ENCODE assay signal across 9 mouse cellular contexts in the genomic region with DNA sequence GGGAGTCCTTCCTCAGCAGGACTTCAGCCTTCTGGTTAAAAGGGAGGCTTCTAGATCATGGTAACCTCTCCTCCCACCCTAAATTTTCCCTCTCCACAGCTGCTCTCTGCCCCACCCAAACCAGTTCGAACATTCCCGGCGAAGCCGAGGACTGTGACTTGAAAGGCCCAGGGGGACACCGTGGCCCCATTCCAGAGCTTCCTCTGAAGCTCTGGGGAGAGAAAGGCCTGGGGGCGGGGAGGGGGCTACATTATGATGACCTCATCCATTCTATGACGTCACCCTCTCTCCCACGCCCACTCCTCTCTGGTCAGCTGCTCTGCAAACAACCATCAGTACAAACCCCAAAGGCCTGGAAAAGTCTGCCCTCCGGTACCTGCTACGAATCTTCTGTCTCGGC. TPM values are rescaled to one million over a fixed set of nuclear protein-coding genes. Genes with fewer than 3 reads are reported as not detected.
A peak's percentile ranks its signal among the peaks of the same experiment; 100 is the strongest.
DNase-seq lines count a peak whose midpoint lies in the region; ATAC-seq and TF ChIP-seq lines count a peak whose summit lies in the region.
"Had no signal": no experiment of that assay in that cellular context is flagged by ENCODE, and none has a peak within 500 bp of the region (broad histone marks: within the 10 kb centered on the region; RNA-seq: fewer than 3 reads in every experiment).

A gene (plus strand): TSS at position 303 of the 400 bp plus-strand sequence.

- H3K79me2 ChIP-seq in myocyte (ENCODE audit: control insufficient read depth, insufficient read depth) = no peaks in the 10 kb centered on the region

- H3ac ChIP-seq in myocyte (ENCODE audit: control insufficient read depth, insufficient read length) = no peak within 1 kb of the TSS

- 64% methylated on average over 11 of the region's 11 CpGs for WGBS in heart, embryonic 14.5 days
- 84% methylated on average over 11 of the region's 11 CpGs for WGBS in embryonic facial prominence, embryonic 12.5 days
- 77% methylated on average over 11 of the region's 11 CpGs for WGBS in intestine, embryonic 14.5 days

- H3K36me3 ChIP-seq in heart, embryonic 14.5 days (ENCODE audit: control insufficient read depth, insufficient read depth, low read length) = no peaks in the 10 kb centered on the region
- H3K36me3 ChIP-seq in embryonic facial prominence, embryonic 12.5 days = no peaks in the 10 kb centered on the region
- 0 out of 2 replicates have a peak, but pooled peaks cover 3% of the 10 kb centered on the region for H3K36me3 ChIP-seq in intestine, embryonic 14.5 days (ENCODE audit: control insufficient read depth, insufficient read depth, low read length)
- peaks cover 13% of the 10 kb centered on the region for H3K36me3 ChIP-seq in myocyte (ENCODE audit: control insufficient read depth, insufficient read depth)

- DNase-seq in heart, adult 8-10 months (ENCODE audit: low spot score) = no peak
- no peak for DNase-seq in intestine, embryonic 14.5 days (ENCODE audit: low spot score)
- DNase-seq in urinary bladder, postnatal 14 days (ENCODE audit: low spot score) = no peak
- DNase-seq in frontal cortex, postnatal 10 days (ENCODE audit: low spot score in 2 of 2) = no peak
- DNase-seq in kidney, postnatal 25 days = no peak
- DNase-seq: kidney, adult 9 months had no signal

- no peak for ATAC-seq in heart, embryonic 14.5 days (ENCODE audit: insufficient number of reproducible peaks, insufficient read depth, low FRiP score, low read depth)
- ATAC-seq in embryonic facial prominence, embryonic 12.5 days (ENCODE audit: insufficient number of reproducible peaks, insufficient read depth, low FRiP score, low TSS enrichment) = no peak
- no peak for ATAC-seq in intestine, embryonic 14.5 days (replicated peaks; ENCODE audit: low FRiP score, low TSS enrichment, low read depth)

- peak within 1 kb of the TSS; percentile 79 for H3K4me2 ChIP-seq in heart, embryonic 14.5 days (ENCODE audit: low read length)
- peak within 1 kb of the TSS; percentile 53 for H3K4me2 ChIP-seq in embryonic facial prominence, embryonic 12.5 days (replicated peaks)
- peak within 1 kb of the TSS; percentile 67 for H3K4me2 ChIP-seq in intestine, embryonic 14.5 days (ENCODE audit: low read length)
- H3K4me2 ChIP-seq in myocyte (ENCODE audit: low read depth) = peak within 1 kb of the TSS; percentile 91

- no peaks in the 10 kb centered on the region for H3K27me3 ChIP-seq in heart, embryonic 14.5 days (ENCODE audit: control insufficient read depth, insufficient read depth, low read length)
- H3K27me3 ChIP-seq in embryonic facial prominence, embryonic 12.5 days = no peaks in the 10 kb centered on the region
- H3K27me3 ChIP-seq in intestine, embryonic 14.5 days (replicated peaks; ENCODE audit: control insufficient read depth, insufficient read depth, low read length) = no peaks in the 10 kb centered on the region
- no peaks in the 10 kb centered on the region for H3K27me3 ChIP-seq in myocyte (ENCODE audit: control insufficient read depth, insufficient read depth, insufficient read length)

- no peak for TF ChIP-seq POLR2A in myocyte (IDR thresholded peaks at IDR 0.05; ENCODE audit: insufficient read length, low read depth)

- H3K27ac ChIP-seq in heart, embryonic 14.5 days (replicated peaks in 1 of 2; ENCODE audit: control insufficient read depth in 1 of 2, insufficient read depth in 1 of 2, low read depth in 2 of 2, low read length in 2 of 2) = no peak within 1 kb of the TSS
- 0 out of 2 replicates have a peak within 1 kb of the TSS, but pooled peaks have one; percentile 26 for H3K27ac ChIP-seq in embryonic facial prominence, embryonic 12.5 days
- no peak within 1 kb of the TSS for H3K27ac ChIP-seq in intestine, embryonic 14.5 days (ENCODE audit: low read depth)

- peak within 1 kb of the TSS; percentile 40 to 42 for H3K4me3 ChIP-seq in heart, embryonic 14.5 days (ENCODE audit: control insufficient read depth in 1 of 2, insufficient read depth in 1 of 2, low read depth in 1 of 2, low read length in 2 of 2)
- H3K4me3 ChIP-seq in embryonic facial prominence, embryonic 12.5 days = peak within 1 kb of the TSS; percentile 27
- peak within 1 kb of the TSS; percentile 25 for H3K4me3 ChIP-seq in intestine, embryonic 14.5 days (ENCODE audit: low read depth, low read length)
- no peak within 1 kb of the TSS for H3K4me3 ChIP-seq in myocyte

- H3K4me1 ChIP-seq in heart, embryonic 14.5 days (ENCODE audit: control insufficient read depth in 2 of 2, insufficient read depth in 2 of 2, low read length in 2 of 2) = peaks cover 11 to 13% of the 10 kb centered on the region in 2 experiments
- peaks cover 14% of the 10 kb centered on the region for H3K4me1 ChIP-seq in embryonic facial prominence, embryonic 12.5 days
- H3K4me1 ChIP-seq in intestine, embryonic 14.5 days (replicated peaks; ENCODE audit: control insufficient read depth, insufficient read depth, low read length) = peaks cover 11% of the 10 kb centered on the region; the same call in 1 of the 2 replicates

- H3K9ac ChIP-seq in heart, embryonic 14.5 days (ENCODE audit: low read length) = peak within 1 kb of the TSS; percentile 76
- peak within 1 kb of the TSS; percentile 44 for H3K9ac ChIP-seq in embryonic facial prominence, embryonic 12.5 days
- peak within 1 kb of the TSS; percentile 60 for H3K9ac ChIP-seq in intestine, embryonic 14.5 days (ENCODE audit: low read length)

- no peaks in the 10 kb centered on the region for H3K9me3 ChIP-seq in heart, embryonic 14.5 days (ENCODE audit: control insufficient read depth, low read length)
- H3K9me3 ChIP-seq in embryonic facial prominence, embryonic 12.5 days = no peaks in the 10 kb centered on the region
- H3K9me3 ChIP-seq in intestine, embryonic 14.5 days (ENCODE audit: control insufficient read depth, low read length) = no peaks in the 10 kb centered on the region

TF ChIP-seq in myocyte, 11 proteins besides CTCF, POLR2A, EP300 and RAD21:
- no peak for TF ChIP-seq MYOD1 (IDR thresholded peaks at IDR 0.05; ENCODE audit: control insufficient read depth in 1 of 3, insufficient read length in 2 of 3, low read depth in 2 of 3)
- TF ChIP-seq TCF3 (IDR thresholded peaks at IDR 0.05; ENCODE audit: insufficient read length, low read depth) = no peak
- TF ChIP-seq E2F4 (IDR thresholded peaks at IDR 0.05; ENCODE audit: insufficient read depth) = no peak
- no peak for TF ChIP-seq SRF (IDR thresholded peaks at IDR 0.05; ENCODE audit: control insufficient read depth, insufficient read length, low read depth)
- no peak for TF ChIP-seq POLR2AphosphoS2 (IDR thresholded peaks at IDR 0.05; ENCODE audit: insufficient read length, low read depth)
- peak in 1 of 3 experiments; percentile 27 for TF ChIP-seq MYOG (IDR thresholded peaks at IDR 0.05; ENCODE audit: control insufficient read depth in 1 of 3, insufficient read depth in 1 of 3, insufficient read length in 2 of 3, low read depth in 2 of 3)
- no peak for TF ChIP-seq MAX (IDR thresholded peaks at IDR 0.05; ENCODE audit: low read depth)
- TF ChIP-seq REST (IDR thresholded peaks at IDR 0.05; ENCODE audit: insufficient read depth, insufficient read length) = no peak

RNA-seq across cellular contexts. Expression of the gene that starts here (rescaled TPM):
- not detected in 2 replicates for polyA plus RNA-seq in heart, embryonic 14.5 days (2014; fragmentation: Nextera tagmentation; extraction: Ambion mirVana)
- not detected for total RNA-seq in heart, adult 8-10 months (2022)
- polyA plus RNA-seq in embryonic facial prominence, embryonic 12.5 days (2016; fragmentation: Nextera tagmentation; extraction: Ambion mirVana) = 0.11 TPM in 1 of 2 replicates, not detected in the other
- 0.15 TPM in 1 of 2 replicates, not detected in the other for polyA plus RNA-seq in intestine, embryonic 14.5 days (2014; fragmentation: Nextera tagmentation; extraction: Ambion mirVana)
- polyA plus RNA-seq in myocyte (2012; fragmentation: generic; extraction: Trizol) = 0.22 TPM
